Mouse (Mus musculus) CH12.LX (cell line): ENCODE results near the gene Ablim1. TPM values are rescaled to one million over a fixed set of nuclear protein-coding genes. Genes with fewer than 3 reads are reported as not detected.

Source experiments
- DNase-seq: peaks from one replicate; pipeline ENCODE4 v3.0.0-alpha.2; 2013; ENCODE audit errors: extremely low read depth
- H3K27ac ChIP-seq: 2 replicates; pipeline ENCODE4 v1.5.1; 2012; ENCODE audit warnings: low read depth, mild to moderate bottlenecking, control low read depth, moderate library complexity; ENCODE audit not compliant: insufficient read depth
- H3K27me3 ChIP-seq: replicated peaks from 2 replicates; pipeline ENCODE3; 2012; ENCODE audit warnings: inconsistent platforms
- H3K36me3 ChIP-seq, 2 experiments: replicated peaks in 1 of 2; 2 replicates each; pipeline versions ENCODE3 to v1.6.1; 2012; ENCODE audit warnings: inconsistent platforms in 1 of 2, low read length in 1 of 2, mild to moderate bottlenecking in 1 of 2, mixed read lengths in 1 of 2, moderate library complexity in 1 of 2; ENCODE audit not compliant: control insufficient read depth in 1 of 2, insufficient read depth in 1 of 2
- H3K4me1 ChIP-seq, 2 experiments: 2 replicates each; pipeline ENCODE4 v1.6.1; 2012; ENCODE audit warnings: inconsistent platforms in 1 of 2, moderate library complexity in 1 of 2; ENCODE audit not compliant: insufficient read depth in 2 of 2, control insufficient read depth in 1 of 2
- H3K4me2 ChIP-seq: 2 replicates; pipeline ENCODE4 v1.6.1; 2012; ENCODE audit warnings: low read depth, mild to moderate bottlenecking, control low read depth; ENCODE audit not compliant: poor library complexity, insufficient read depth, severe bottlenecking
- H3K4me3 ChIP-seq, 3 experiments: fragments of 150-350 bp in 1 of 3; sonication (generic) in 1 of 3; replicated peaks in 1 of 3; 2 replicates each; pipeline versions ENCODE3 to v1.5.1; 2011 to 2012; ENCODE audit warnings: low read depth in 2 of 3, low read length in 2 of 3, mild to moderate bottlenecking in 2 of 3, moderate library complexity in 2 of 3, control low read depth in 1 of 3, improper control_type of control experiment in 1 of 3, inconsistent platforms in 1 of 3, mixed read lengths in 1 of 3; ENCODE audit not compliant: poor library complexity in 1 of 3
- H3K79me2 ChIP-seq: replicated peaks from 2 replicates; pipeline ENCODE4 v1.6.1; 2012; ENCODE audit warnings: mild to moderate bottlenecking, moderate library complexity; ENCODE audit not compliant: control insufficient read depth, poor library complexity, insufficient read depth, severe bottlenecking; ENCODE audit errors: extremely low read depth
- H3K9ac ChIP-seq: 2 replicates; pipeline ENCODE4 v1.6.1; 2012; ENCODE audit warnings: low read depth, mild to moderate bottlenecking, control low read depth, moderate library complexity; ENCODE audit not compliant: insufficient read depth
- H3K9me3 ChIP-seq: replicated peaks from 2 replicates; pipeline ENCODE3; 2012; ENCODE audit warnings: low read length, inconsistent platforms, mixed read lengths
- CHD1 ChIP-seq: IDR thresholded peaks from 2 replicates; pipeline ENCODE4 v1.6.1; 2012; ENCODE audit warnings: low read depth, low read length, improper control_type of control experiment, inconsistent platforms
- CHD2 ChIP-seq: IDR thresholded peaks from 2 replicates; pipeline ENCODE4 v1.6.1; 2011; ENCODE audit warnings: low read length, improper control_type of control experiment
- EP300 ChIP-seq: IDR thresholded peaks from 2 replicates; pipeline ENCODE4 v1.6.1; 2011; ENCODE audit warnings: low read length, improper control_type of control experiment
- GABPA ChIP-seq: IDR thresholded peaks from 2 replicates; pipeline ENCODE4 v1.6.1; 2012; ENCODE audit warnings: low read depth, low read length, improper control_type of control experiment, inconsistent platforms; ENCODE audit not compliant: insufficient replicate concordance
- JUN ChIP-seq: IDR thresholded peaks from 2 replicates; pipeline ENCODE4 v1.6.1; 2011; ENCODE audit warnings: low read depth, mild to moderate bottlenecking, low read length, improper control_type of control experiment, moderate library complexity; ENCODE audit not compliant: insufficient read depth
- MAFK ChIP-seq: IDR thresholded peaks from 2 replicates; pipeline ENCODE4 v1.6.1; 2011; ENCODE audit warnings: low read length, improper control_type of control experiment; ENCODE audit not compliant: insufficient replicate concordance
- MAZ ChIP-seq: IDR thresholded peaks from 2 replicates; pipeline ENCODE4 v1.6.1; 2012; ENCODE audit warnings: low read depth, mild to moderate bottlenecking, inconsistent platforms, low read length, improper control_type of control experiment, moderate library complexity
- MYC ChIP-seq: IDR thresholded peaks from 2 replicates; pipeline ENCODE4 v1.6.1; 2011; ENCODE audit warnings: low read depth, mild to moderate bottlenecking, improper control_type of control experiment, low read length
- PAX5 ChIP-seq: IDR thresholded peaks from 2 replicates; pipeline ENCODE4 v1.6.1; 2012; ENCODE audit warnings: low read length, inconsistent platforms, mixed read lengths
- POLR2A ChIP-seq: IDR thresholded peaks from 2 replicates; pipeline ENCODE4 v1.6.1; 2011; ENCODE audit warnings: low read depth, mild to moderate bottlenecking, improper control_type of control experiment, low read length
- POLR2AphosphoS2 ChIP-seq: IDR thresholded peaks from 2 replicates; pipeline ENCODE4 v1.6.1; 2011; ENCODE audit warnings: low read depth, low read length, improper control_type of control experiment
- RAD21 ChIP-seq: IDR thresholded peaks from 2 replicates; pipeline ENCODE4 v1.6.1; 2011; ENCODE audit warnings: low read depth, mild to moderate bottlenecking, low read length, improper control_type of control experiment, moderate library complexity
- SIN3A ChIP-seq: IDR thresholded peaks from 2 replicates; pipeline ENCODE4 v1.6.1; 2012; ENCODE audit warnings: low read length, improper control_type of control experiment, inconsistent platforms
- TBP ChIP-seq: conservative IDR thresholded peaks from 2 replicates; pipeline ENCODE4 v1.6.1; 2011; ENCODE audit warnings: low read depth, low read length, improper control_type of control experiment
- TCF12 ChIP-seq: IDR thresholded peaks from 2 replicates; pipeline ENCODE4 v1.6.1; 2014; ENCODE audit warnings: low read depth, mild to moderate bottlenecking, inconsistent platforms, low read length, improper control_type of control experiment
- dilution Hi-C: fragments of 300-500 bp; cut with MboI; formaldehyde crosslinking; loops from 2 replicates; pipeline ENCODE4 v1.14.3; 2020; ENCODE audit warnings: low sequenced_read_pairs; ENCODE audit not compliant: extremely low pct_unique_long_range_greater_than_20kb, extremely low pct_ligation_motif_present
- in situ Hi-C: fragments of 300-500 bp; cut with MboI; formaldehyde crosslinking; loops from 3 replicates; pipeline ENCODE4 v1.14.3; 2019; ENCODE audit warnings: low sequenced_read_pairs, low pct_ligation_motif_present, low pct_unique_long_range_greater_than_20kb, mixed read lengths
- polyA plus RNA-seq: library from polyadenylated mRNA; unstranded; fragments of >175 nt; gene quantifications from 2 replicates; pipeline ENCODE4 v1.2.1, GENCODE M21; 2012; ENCODE audit warnings: low read depth; ENCODE audit not compliant: insufficient read length
- total RNA-seq, 2 experiments: library from RNA; depleted of rRNA; stranded (reverse); fragments of 300-350 nt in 1 of 2; fragments of >200 nt in 1 of 2; gene quantifications; 2 replicates each; pipeline ENCODE4 v1.2.3; 2012 to 2014

The Ablim1 gene
- total and polyA plus RNA-seq, 3 experiments: 0.85 to 2.4 (median 2.0) TPM

GRCm38 (mm10) chr19:57017785-57018179 is 296.9 kb downstream of the Ablim1 start:
- Histone ChIP-seq H3K79me2 (no peaks in the 10 kb centered on the region), H3K9ac (no peak overlapping the region), H3K9me3 (no peaks in the 10 kb centered on the region), H3K4me1 (peaks cover 25 to 41% of the 10 kb centered on the region in 2 experiments), H3K27me3 (no peaks in the 10 kb centered on the region), H3K27ac (no peak overlapping the region), H3K4me3 (no peak overlapping the region), H3K36me3 (no peaks in the 10 kb centered on the region), H3K4me2 (no peak overlapping the region)
- dilution Hi-C loops: no loop called here
- DNase-seq: no peak
- no peak for TF ChIP-seq CHD1
- TF ChIP-seq POLR2A: no peak
- no peak for TF ChIP-seq CHD2
- TF ChIP-seq JUN: no peak
- no peak for TF ChIP-seq MAFK
- TF ChIP-seq GABPA: no peak
- TF ChIP-seq, all 38 proteins: peak for 0
- in situ Hi-C loops: no loop called here

DNA sequence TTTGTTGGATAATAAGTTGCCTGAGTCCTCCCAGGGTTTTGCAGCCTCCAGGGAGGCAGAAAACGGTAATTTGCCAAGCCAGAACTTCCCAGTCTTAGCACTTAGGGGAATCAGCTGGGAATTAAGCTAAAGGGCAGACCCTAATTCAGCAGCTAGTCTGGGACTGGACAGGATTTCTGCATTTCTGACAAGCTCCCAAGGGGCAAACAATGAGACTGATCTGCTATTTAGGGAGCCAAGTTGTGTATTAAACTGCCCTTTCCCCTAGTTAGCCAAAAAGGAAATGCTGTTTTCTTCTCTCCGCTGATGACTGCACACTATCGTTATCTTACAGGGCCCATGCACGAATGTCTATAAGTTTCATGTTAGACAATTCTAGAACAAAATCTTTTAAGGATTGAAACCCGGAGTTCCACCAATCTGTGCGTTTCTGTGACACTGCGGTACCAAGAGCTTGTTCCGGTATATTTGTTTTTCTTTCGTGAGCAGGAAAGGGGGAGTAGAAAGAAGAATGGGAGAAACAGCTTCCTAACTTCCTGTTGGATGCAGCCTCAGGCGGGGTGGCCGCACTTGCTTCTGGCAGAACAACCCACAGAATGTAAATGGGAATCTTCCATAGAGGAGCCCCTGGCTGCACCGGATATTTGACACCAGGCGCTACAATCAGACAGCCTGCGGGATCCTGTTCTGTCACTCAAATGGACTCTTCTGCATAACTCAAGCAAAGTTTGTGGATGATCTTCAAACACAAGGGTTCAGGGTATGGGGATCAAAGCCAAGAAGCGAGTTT is 297.5 kb downstream of the Ablim1 start:
- TF ChIP-seq TCF12 (no peak), PAX5 (no peak), TBP (no peak), RAD21 (no peak), MAZ (no peak), MYC (no peak), POLR2AphosphoS2 (no peak), SIN3A (no peak), EP300 (no peak), CHD1 (no peak)
- DNase-seq: no peak
- Histone ChIP-seq H3K79me2 (no peaks in the 10 kb centered on the region), H3K36me3 (no peaks in the 10 kb centered on the region), H3K4me2 (no peak overlapping the region), H3K9ac (no peak overlapping the region), H3K27me3 (no peaks in the 10 kb centered on the region), H3K9me3 (no peaks in the 10 kb centered on the region), H3K4me3 (no peak overlapping the region), H3K27ac (no peak overlapping the region), H3K4me1 (peaks cover 29 to 47% of the 10 kb centered on the region in 2 experiments)
- dilution Hi-C loops: no loop called here
- in situ Hi-C loops: no loop called here
